Mouse (Mus musculus): ENCODE results near the gene Plcb4. TPM values are rescaled to one million over a fixed set of nuclear protein-coding genes. Genes with fewer than 3 reads are reported as not detected.
"Not testable (repeated sequence)": the region's sequence is repeated elsewhere in the genome, so short reads cannot be mapped to it uniquely, and the experiment has no call there.

The Plcb4 gene
- polyA plus RNA-seq, 1 experiment from 2014 or later, result 28.5 TPM

DNA sequence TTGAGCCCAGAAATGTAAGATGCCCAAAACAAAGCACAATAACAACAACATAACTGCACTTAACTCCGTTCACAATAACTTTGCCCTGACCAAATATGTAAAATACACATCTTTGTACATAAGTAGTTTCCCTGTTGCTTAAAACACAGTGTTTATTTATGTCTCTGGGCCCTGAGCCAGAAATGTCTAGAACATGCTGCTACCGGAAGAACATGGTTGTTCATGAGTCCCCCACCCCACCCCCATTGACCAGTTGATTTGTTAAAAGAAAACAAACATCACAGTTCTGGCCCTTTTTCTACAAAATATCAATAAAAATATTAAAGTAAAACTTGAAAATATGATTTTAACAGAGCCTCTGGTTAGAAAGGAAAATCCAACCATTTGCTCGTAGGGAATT, 49.6 kb downstream of the Plcb4 start:
- 89% methylated on average over 3 of the region's 3 CpGs for WGBS

DNA sequence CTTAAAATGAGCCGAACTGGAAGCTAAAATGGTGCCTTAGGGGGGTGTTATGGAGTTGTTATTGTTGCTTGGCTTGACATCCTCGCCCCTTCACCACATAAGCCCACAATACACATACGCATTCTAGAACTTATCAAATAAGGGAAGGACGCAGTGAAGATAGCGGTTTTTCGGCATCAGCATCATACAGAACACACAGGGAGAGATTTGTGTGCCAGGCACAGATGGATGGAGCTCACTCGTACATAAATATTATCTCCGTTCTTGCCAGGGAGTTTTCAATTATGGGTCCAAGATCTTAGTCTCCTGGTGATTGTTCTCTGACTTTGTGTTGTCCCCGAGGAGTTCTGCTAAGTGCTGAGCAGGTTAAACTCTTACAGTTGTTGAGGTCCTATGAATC, 50.0 kb downstream of the Plcb4 start:
- 93% methylated on average over 9 of the region's 9 CpGs for WGBS
- Histone ChIP-seq H3K36me3 (no peaks in the 10 kb centered on the region), H3K4me2 (replicated peaks) (no peak overlapping the region), H3K9me3 (no peaks in the 10 kb centered on the region), H3K4me1 (peaks cover 37% of the 10 kb centered on the region), H3K27me3 (no peaks in the 10 kb centered on the region), H3K4me3 (no peak overlapping the region), H3K27ac (replicated peaks) (no peak overlapping the region), H3K9ac (replicated peaks) (no peak overlapping the region)
- no peak for ATAC-seq (ENCODE audit: low FRiP score, low read depth)

More for the DNA sequence above, 49.6 kb downstream of the Plcb4 start:
- Histone ChIP-seq H3K27me3 (no peaks in the 10 kb centered on the region), H3K36me3 (no peaks in the 10 kb centered on the region), H3K9me3 (no peaks in the 10 kb centered on the region), H3K4me1 (peaks cover 33% of the 10 kb centered on the region), H3K4me3 (no peak overlapping the region), H3K27ac (replicated peaks) (no peak overlapping the region), H3K4me2 (replicated peaks) (no peak overlapping the region), H3K9ac (replicated peaks) (no peak overlapping the region)
- no peak for ATAC-seq (ENCODE audit: low FRiP score, low read depth)

DNA sequence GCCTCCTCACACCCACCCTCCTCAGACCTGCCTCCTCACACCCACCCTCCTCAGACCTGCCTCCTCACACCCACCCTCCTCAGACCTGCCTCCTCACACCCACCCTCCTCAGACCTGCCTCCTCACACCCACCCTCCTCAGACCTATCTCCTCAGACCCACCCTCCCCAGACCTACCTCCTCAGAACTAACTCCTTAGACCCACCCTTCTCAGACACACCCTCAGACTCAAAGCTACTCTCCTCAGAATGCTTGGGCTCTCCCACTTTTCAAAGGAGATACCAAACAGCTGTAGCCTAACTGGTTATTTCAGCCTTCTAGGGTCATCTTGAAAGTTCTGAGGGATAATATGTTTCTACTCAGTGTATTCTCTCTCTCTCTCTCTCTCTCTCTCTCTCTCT, 50.9 kb downstream of the Plcb4 start:
- H3K9me3 ChIP-seq; H3K27me3 ChIP-seq; H3K36me3 ChIP-seq; H3K4me2 ChIP-seq (replicated peaks); H3K4me3 ChIP-seq; ATAC-seq (ENCODE audit: low FRiP score, low read depth); H3K9ac ChIP-seq (replicated peaks); H3K27ac ChIP-seq (replicated peaks): not testable (repeated sequence)
- H3K4me1 ChIP-seq, result peaks cover 38% of the 10 kb centered on the region

GRCm38 (mm10) chr2:135711049-135711924, 52.5 kb downstream of the Plcb4 start:
- Histone ChIP-seq H3K27ac (replicated peaks) (peak overlapping the region; percentile 72), H3K27me3 (no peaks in the 10 kb centered on the region), H3K4me3 (peak overlapping the region; percentile 11; the same call in 1 of the 2 replicates), H3K9me3 (no peaks in the 10 kb centered on the region), H3K9ac (replicated peaks) (no peak overlapping the region), H3K4me2 (replicated peaks) (peak overlapping the region; percentile 49), H3K36me3 (no peaks in the 10 kb centered on the region), H3K4me1 (peaks cover 38% of the 10 kb centered on the region)
- ATAC-seq (ENCODE audit: low FRiP score, low read depth), result peak; percentile 89
- 26% methylated on average over 8 of the region's 8 CpGs for WGBS

- Histone ChIP-seq H3K4me1 (peaks cover 43% of the 10 kb centered on the region), H3K4me3 (peak overlapping the region; percentile 11; the same call in 1 of the 2 replicates)
Observed at GRCm38 (mm10) chr2:135711925-135712288, 53.1 kb downstream of the Plcb4 start.

DNA sequence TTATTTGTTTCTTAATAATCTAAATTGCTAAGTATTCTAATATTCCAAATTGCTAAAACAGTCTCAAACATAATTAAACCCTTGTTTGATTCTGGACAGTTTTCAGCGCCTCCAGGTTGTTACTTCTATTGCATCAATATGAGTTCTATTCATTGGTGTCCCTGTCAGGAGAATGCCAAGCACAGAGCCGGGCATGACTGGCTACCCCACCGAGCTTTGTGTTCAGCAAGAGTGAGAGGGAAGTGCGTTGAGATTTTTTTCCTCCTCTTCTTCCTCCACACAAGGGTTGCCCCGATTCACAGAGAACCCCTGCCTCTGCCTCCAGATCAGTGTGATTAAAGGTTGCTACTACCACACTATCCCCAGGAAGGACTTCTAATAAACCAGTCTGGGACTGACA, 53.5 kb downstream of the Plcb4 start:
- Histone ChIP-seq H3K9ac (replicated peaks) (no peak overlapping the region), H3K27ac (replicated peaks) (no peak overlapping the region)
- 20% methylated on average over 5 of the region's 5 CpGs for WGBS

More at GRCm38 (mm10) chr2:135711925-135712288, 53.1 kb downstream of the Plcb4 start:
- Histone ChIP-seq H3K27ac (replicated peaks) (peak overlapping the region; percentile 72), H3K27me3 (no peaks in the 10 kb centered on the region), H3K9ac (replicated peaks) (no peak overlapping the region), H3K9me3 (no peaks in the 10 kb centered on the region), H3K4me2 (replicated peaks) (peak overlapping the region; percentile 49), H3K36me3 (no peaks in the 10 kb centered on the region)
- ATAC-seq (ENCODE audit: low FRiP score, low read depth), result peak; percentile 93
- WGBS, result 8% methylated on average over 8 of the region's 8 CpGs

GRCm38 (mm10) chr2:135712921-135713320, 54.1 kb downstream of the Plcb4 start:
- H3K4me1 ChIP-seq, result peaks cover 50% of the 10 kb centered on the region
- WGBS, result 66% methylated on average over 6 of the region's 6 CpGs
- no peak overlapping the region for H3K27ac ChIP-seq (replicated peaks)
- no peaks in the 10 kb centered on the region for H3K9me3 ChIP-seq
- H3K4me2 ChIP-seq (replicated peaks), result no peak overlapping the region
- ATAC-seq (ENCODE audit: low FRiP score, low read depth), result no peak
- H3K9ac ChIP-seq (replicated peaks), result no peak overlapping the region
- no peaks in the 10 kb centered on the region for H3K36me3 ChIP-seq
- no peak overlapping the region for H3K4me3 ChIP-seq
- no peaks in the 10 kb centered on the region for H3K27me3 ChIP-seq

More for the DNA sequence above, 53.5 kb downstream of the Plcb4 start:
- Histone ChIP-seq H3K4me1 (peaks cover 45% of the 10 kb centered on the region), H3K4me3 (no peak overlapping the region), H3K36me3 (no peaks in the 10 kb centered on the region), H3K9me3 (no peaks in the 10 kb centered on the region), H3K4me2 (replicated peaks) (peak overlapping the region; percentile 49; the same call in 1 of the 2 replicates), H3K27me3 (no peaks in the 10 kb centered on the region)
- ATAC-seq (ENCODE audit: low FRiP score, low read depth), result peak; percentile 21; the same call in 1 of the 2 replicates

GRCm38 (mm10) chr2:135716180-135716579, 57.4 kb downstream of the Plcb4 start:
- Histone ChIP-seq H3K4me2 (replicated peaks) (no peak overlapping the region), H3K9ac (replicated peaks) (no peak overlapping the region), H3K36me3 (no peaks in the 10 kb centered on the region), H3K9me3 (no peaks in the 10 kb centered on the region), H3K4me3 (no peak overlapping the region), H3K4me1 (peaks cover 38% of the 10 kb centered on the region), H3K27ac (replicated peaks) (no peak overlapping the region), H3K27me3 (no peaks in the 10 kb centered on the region)
- ATAC-seq (ENCODE audit: low FRiP score, low read depth), result no peak
- WGBS, result 88% methylated on average over 4 of the region's 4 CpGs

DNA sequence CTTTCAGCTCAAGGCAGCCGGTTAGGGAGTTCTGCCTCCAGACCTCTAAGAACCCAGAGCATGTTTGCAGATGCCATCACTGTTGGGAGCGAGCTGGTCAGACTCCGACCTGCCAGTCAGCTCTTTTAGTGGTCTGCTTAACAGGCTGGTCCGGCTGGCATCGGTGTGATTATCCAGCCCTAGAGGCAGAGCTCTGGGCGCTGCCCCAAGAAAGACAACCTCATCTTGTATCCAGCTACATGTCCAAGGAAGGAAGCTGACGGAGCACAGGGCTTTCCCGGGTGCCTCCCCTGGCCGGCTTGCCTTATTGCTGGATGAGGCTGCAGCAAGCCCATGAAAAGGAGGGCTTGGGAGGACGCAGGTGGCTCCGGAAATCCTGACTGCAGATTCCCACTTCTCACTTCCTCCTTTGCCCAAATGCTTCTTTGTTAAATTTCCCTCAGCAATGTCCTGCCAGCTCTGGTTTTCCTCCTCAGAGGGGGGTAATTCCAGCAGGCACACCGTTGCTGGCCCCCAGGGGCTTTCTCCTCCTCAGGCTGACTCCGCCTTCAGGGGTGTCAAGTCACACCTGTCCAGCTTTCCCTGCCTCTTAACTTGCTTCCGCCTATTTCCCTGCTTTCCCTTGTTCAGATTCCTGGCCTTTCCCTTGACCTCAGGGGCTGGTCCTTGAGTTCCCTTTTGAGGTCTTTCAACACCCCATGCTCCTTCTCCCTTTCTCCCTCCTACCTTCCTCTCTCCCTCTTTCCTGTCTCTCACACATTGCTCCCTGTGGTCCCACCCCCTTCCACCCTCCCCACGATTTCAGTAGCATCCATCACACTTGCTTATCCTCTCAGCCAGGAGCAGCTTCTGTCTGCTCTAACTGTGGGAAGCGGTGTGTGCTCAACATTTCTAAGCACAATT, 58.7 kb downstream of the Plcb4 start:
- Histone ChIP-seq H3K27me3 (no peaks in the 10 kb centered on the region), H3K36me3 (no peaks in the 10 kb centered on the region), H3K4me2 (replicated peaks) (peak overlapping the region; percentile 29), H3K27ac (replicated peaks) (no peak overlapping the region), H3K4me3 (no peak overlapping the region), H3K9me3 (no peaks in the 10 kb centered on the region), H3K9ac (replicated peaks) (no peak overlapping the region), H3K4me1 (peaks cover 38% of the 10 kb centered on the region)
- ATAC-seq (ENCODE audit: low FRiP score, low read depth), result no peak
- WGBS, result 25% methylated on average over 16 of the region's 16 CpGs

GRCm38 (mm10) chr2:135722109-135722508, 63.3 kb downstream of the Plcb4 start:
- no peak for ATAC-seq (ENCODE audit: low FRiP score, low read depth)
- no peaks in the 10 kb centered on the region for H3K36me3 ChIP-seq
- H3K4me1 ChIP-seq, result peaks cover 21% of the 10 kb centered on the region
- 43% methylated on average over 5 of the region's 5 CpGs for WGBS
- H3K9ac ChIP-seq (replicated peaks), result no peak overlapping the region
- no peak overlapping the region for H3K4me2 ChIP-seq (replicated peaks)
- H3K27me3 ChIP-seq, result no peaks in the 10 kb centered on the region
- no peaks in the 10 kb centered on the region for H3K9me3 ChIP-seq
- no peak overlapping the region for H3K4me3 ChIP-seq
- no peak overlapping the region for H3K27ac ChIP-seq (replicated peaks)

DNA sequence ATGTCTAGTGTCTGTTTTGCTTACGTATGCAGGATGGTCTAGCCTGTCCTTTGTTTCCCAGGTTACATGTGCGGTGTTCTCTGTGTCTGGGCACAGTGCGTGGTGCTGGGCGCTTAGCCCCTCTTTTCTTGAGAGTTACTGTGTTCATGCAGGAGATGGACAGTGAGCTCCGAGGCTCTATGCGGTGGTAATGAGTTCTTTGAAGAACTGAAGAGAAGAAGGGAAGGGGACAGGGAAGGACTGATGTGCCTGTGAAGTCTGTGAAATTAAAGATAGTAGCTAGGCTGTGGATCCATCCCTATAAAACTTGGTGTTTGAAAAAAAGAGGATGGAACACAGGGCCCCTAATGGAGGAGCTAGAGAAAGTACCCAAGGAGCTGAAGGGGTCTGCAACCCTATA, 64.6 kb downstream of the Plcb4 start:
- no peak for ATAC-seq (ENCODE audit: low FRiP score, low read depth)
- no peaks in the 10 kb centered on the region for H3K27me3 ChIP-seq
- H3K36me3 ChIP-seq, result no peaks in the 10 kb centered on the region
- no peaks in the 10 kb centered on the region for H3K9me3 ChIP-seq
- no peak overlapping the region for H3K4me2 ChIP-seq (replicated peaks)
- no peak overlapping the region for H3K9ac ChIP-seq (replicated peaks)
- WGBS, result 92% methylated on average over 6 of the region's 6 CpGs
- H3K4me1 ChIP-seq, result peaks cover 14% of the 10 kb centered on the region
- H3K4me3 ChIP-seq, result no peak overlapping the region
- H3K27ac ChIP-seq (replicated peaks), result no peak overlapping the region

- Histone ChIP-seq H3K4me1 (peaks cover 14% of the 10 kb centered on the region), H3K9me3 (no peaks in the 10 kb centered on the region), H3K4me2 (replicated peaks) (no peak overlapping the region), H3K27ac (replicated peaks) (no peak overlapping the region), H3K4me3 (no peak overlapping the region), H3K9ac (replicated peaks) (no peak overlapping the region), H3K36me3 (no peaks in the 10 kb centered on the region), H3K27me3 (no peaks in the 10 kb centered on the region)
- 94% methylated on average over 10 of the region's 10 CpGs for WGBS
- no peak for ATAC-seq (ENCODE audit: low FRiP score, low read depth)
Observed at GRCm38 (mm10) chr2:135724489-135724888, 65.7 kb downstream of the Plcb4 start.
